Mouse (Mus musculus): ENCODE results near the gene Pp2d1.
A peak's percentile ranks its signal among the peaks of the same experiment; 100 is the strongest.

Gene Pp2d1

DNA sequence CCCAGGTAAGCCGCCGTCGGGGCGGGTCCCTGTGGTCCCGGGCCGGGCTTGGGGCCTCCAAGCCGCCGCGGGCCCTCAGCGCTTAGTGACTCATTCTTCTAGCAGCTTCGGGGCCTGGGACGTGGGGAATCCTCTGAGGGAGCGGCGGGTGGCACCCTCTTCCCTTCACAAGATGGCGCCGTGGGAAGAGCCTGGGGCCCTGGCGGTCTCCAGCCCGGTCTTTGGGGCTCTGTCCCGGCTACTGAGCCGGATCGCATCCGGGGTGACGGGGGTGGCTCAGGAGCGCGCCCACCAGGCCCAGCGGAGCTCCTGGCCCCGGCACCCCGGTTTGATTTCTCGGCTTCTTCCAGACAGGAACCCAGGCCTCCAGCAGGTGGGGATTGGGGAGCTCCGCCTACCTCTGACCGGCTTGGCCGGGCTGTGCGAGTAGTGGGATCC lies 59.6 kb downstream of the Pp2d1 start:
- DNase-seq (ENCODE audit: low spot score in 2 of 2) = peak; percentile 58 to 63

- DNase-seq (ENCODE audit: low spot score in 2 of 2) = peak; percentile 100
Observed at GRCm38 (mm10) chr17:53478858-53479603, 60.2 kb downstream of the Pp2d1 start, which contains the start of gene Rab5a. TSS of gene Rab5a (plus strand) at chr17:53479234.

- no peak for DNase-seq (ENCODE audit: low spot score in 2 of 2)
Observed at GRCm38 (mm10) chr17:53478066-53478857, 61.0 kb downstream of the Pp2d1 start.

- no peak for DNase-seq (ENCODE audit: low spot score in 2 of 2)
Observed at GRCm38 (mm10) chr17:53468697-53469096, 70.6 kb downstream of the Pp2d1 start.

- DNase-seq (ENCODE audit: low spot score in 2 of 2) = no peak
Observed at GRCm38 (mm10) chr17:53465569-53465968, 73.7 kb downstream of the Pp2d1 start.

DNA sequence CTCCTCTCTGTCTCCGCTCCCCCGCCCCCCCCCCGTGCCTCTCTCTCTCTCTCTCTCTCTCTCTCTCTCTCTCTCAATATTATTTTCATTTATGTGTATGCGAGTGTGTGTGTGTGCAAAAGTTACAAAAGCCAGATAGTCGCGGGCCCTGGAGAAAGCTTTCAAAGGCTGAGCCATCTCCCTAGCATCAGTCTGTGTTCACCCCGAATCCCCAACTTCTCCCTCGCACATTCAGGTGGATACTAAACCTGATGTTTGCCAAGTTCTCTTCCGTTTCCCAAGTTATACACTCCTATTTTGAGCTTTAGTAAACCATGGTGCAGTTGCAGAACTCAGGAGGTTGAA lies 75.8 kb downstream of the Pp2d1 start:
- no peak for DNase-seq (ENCODE audit: low spot score in 2 of 2)

DNA sequence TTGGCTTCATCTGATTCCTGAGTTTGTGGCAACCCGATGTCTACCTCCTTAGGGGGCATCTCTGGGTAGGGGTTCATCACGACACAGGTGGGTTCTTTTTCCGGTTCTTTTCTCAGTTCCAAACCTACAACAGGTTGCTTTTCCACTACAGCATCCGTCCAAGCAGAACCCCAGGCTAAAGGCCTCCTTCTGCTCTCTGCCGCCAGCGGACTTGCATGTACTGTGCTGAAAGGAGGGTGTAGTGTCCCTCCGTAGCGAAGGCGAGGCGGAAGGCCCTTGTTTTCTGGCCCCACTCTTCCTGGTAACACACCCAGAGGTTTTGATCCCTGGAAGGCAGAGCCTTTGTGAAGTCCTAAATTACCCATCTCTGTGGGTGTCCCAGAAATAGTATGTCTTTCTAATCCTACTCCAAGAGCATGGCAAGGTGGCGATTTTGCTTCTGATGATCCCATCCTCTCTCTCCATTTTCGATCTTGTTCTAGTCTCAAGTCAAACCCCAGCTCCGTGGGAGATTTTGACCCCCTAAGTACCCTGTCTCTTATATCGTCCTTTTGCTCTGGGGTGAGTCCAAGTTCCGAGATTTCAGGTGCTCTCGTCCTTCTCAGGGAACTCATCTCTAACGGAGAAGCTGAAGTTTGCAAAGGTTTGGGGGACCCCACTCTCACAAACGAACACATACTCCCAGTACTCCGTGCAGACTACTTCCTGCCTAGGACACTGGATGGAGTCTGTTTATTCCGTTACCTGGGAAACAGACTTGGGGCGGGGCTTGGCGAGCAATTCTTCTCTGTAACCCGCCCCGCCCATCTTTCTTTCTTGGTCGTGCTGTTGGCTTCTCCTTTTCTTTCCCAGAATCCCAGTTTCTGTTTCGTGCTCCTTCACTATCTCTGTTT lies 76.4 kb downstream of the Pp2d1 start, which contains the start of gene Efhb:
Efhb (minus strand) TSS at position 719 of the 893 bp plus-strand sequence.
- DNase-seq (ENCODE audit: low spot score in 2 of 2) = peak; percentile 87 to 94
